16 mouse cellular contexts compared by ENCODE assay signal in genomic region chr13:54337058-54337457, GRCm38 (mm10). TPM values are rescaled to one million over a fixed set of nuclear protein-coding genes. Genes with fewer than 3 reads are reported as not detected.
DNase-seq lines count a peak whose midpoint lies in the region; ATAC-seq lines count a peak whose summit lies in the region.
"Had no signal": no experiment of that assay in that cellular context is flagged by ENCODE, and none has a peak within 500 bp of the region (broad histone marks: within the 10 kb centered on the region; RNA-seq: fewer than 3 reads in every experiment).

No protein-coding gene starts in this region.

- intact Hi-C loops in left cerebral cortex, postnatal 36 days (cut with DNase I): loop anchor here (5.0 kb wide), 1 partner anchor 35 kb away; the partner anchor contains the start of gene Cplx2
- intact Hi-C loops in left cerebral cortex, postnatal 14 days (cut with DNase I): no loop called here

- ATAC-seq in forebrain, embryonic 16.5 days: no peak
- ATAC-seq in forebrain, embryonic 11.5 days (replicated peaks; ENCODE audit: low FRiP score): no peak
- ATAC-seq: forebrain, postnatal 0 days; hindbrain, embryonic 16.5 days had no signal

- no peak overlapping the region for H3K4me2 ChIP-seq in forebrain, embryonic 16.5 days (ENCODE audit: low read length)
- H3K4me2 ChIP-seq in forebrain, embryonic 11.5 days (ENCODE audit: low read depth, low read length, severe bottlenecking): no peak overlapping the region
- H3K4me2 ChIP-seq: embryonic facial prominence, embryonic 15.5 days; lung, embryonic 14.5 days; neural tube, embryonic 12.5 days had no signal

- DNase-seq in forebrain, embryonic 11.5 days (ENCODE audit: low spot score): no peak
- DNase-seq in left cerebral cortex, postnatal 36 days (ENCODE audit: low spot score in 2 of 2): peak; percentile 50 to 56
- DNase-seq in left cerebral cortex, postnatal 14 days (ENCODE audit: low spot score in 2 of 2): no peak
- DNase-seq in cerebellum, adult 11 months: peak; percentile 54
- DNase-seq in cerebellum, postnatal 36 days: peak; percentile 62 to 63
- DNase-seq in ovary, postnatal 36 days (ENCODE audit: low spot score): no peak
- DNase-seq: forebrain, postnatal 0 days; gastrocnemius, postnatal 10 days; heart, postnatal 14 days; liver; lung, embryonic 14.5 days; thymus, postnatal 36 days had no signal

- H3K9me3 ChIP-seq in forebrain, embryonic 16.5 days (ENCODE audit: control insufficient read depth, low read length): no peaks in the 10 kb centered on the region
- no peaks in the 10 kb centered on the region for H3K9me3 ChIP-seq in forebrain, embryonic 11.5 days (ENCODE audit: control insufficient read depth, low read length)
- H3K9me3 ChIP-seq: embryonic facial prominence, embryonic 15.5 days; neural tube, embryonic 12.5 days had no signal

- no peaks in the 10 kb centered on the region for H3K27me3 ChIP-seq in forebrain, embryonic 16.5 days (replicated peaks; ENCODE audit: control insufficient read depth, insufficient read depth, low read length)
- no peaks in the 10 kb centered on the region for H3K27me3 ChIP-seq in forebrain, embryonic 11.5 days (ENCODE audit: control insufficient read depth, insufficient read depth, low read length)
- H3K27me3 ChIP-seq: embryonic facial prominence, embryonic 15.5 days; neural tube, embryonic 12.5 days had no signal

- no peaks in the 10 kb centered on the region for H3K36me3 ChIP-seq in forebrain, embryonic 16.5 days (ENCODE audit: control insufficient read depth, insufficient read depth)
- H3K36me3 ChIP-seq in forebrain, embryonic 11.5 days (ENCODE audit: control insufficient read depth, insufficient read depth, low read length): no peaks in the 10 kb centered on the region
- H3K36me3 ChIP-seq: embryonic facial prominence, embryonic 15.5 days; neural tube, embryonic 12.5 days had no signal

- no peak overlapping the region for H3K9ac ChIP-seq in forebrain, embryonic 16.5 days (replicated peaks; ENCODE audit: low read depth, low read length)
- H3K9ac ChIP-seq in forebrain, embryonic 11.5 days (ENCODE audit: low read length): no peak overlapping the region
- H3K9ac ChIP-seq: embryonic facial prominence, embryonic 15.5 days; forebrain, postnatal 0 days; lung, embryonic 14.5 days; neural tube, embryonic 12.5 days had no signal

- peaks cover 13% of the 10 kb centered on the region for H3K4me1 ChIP-seq in forebrain, embryonic 16.5 days (replicated peaks; ENCODE audit: control insufficient read depth, insufficient read depth, low read length)
- H3K4me1 ChIP-seq in forebrain, embryonic 11.5 days (replicated peaks; ENCODE audit: control insufficient read depth, insufficient read depth, low read length): peaks cover 5% of the 10 kb centered on the region; the same call in 1 of the 2 replicates

- no peak overlapping the region for H3K4me3 ChIP-seq in forebrain, embryonic 16.5 days (replicated peaks; ENCODE audit: low read length)
- no peak overlapping the region for H3K4me3 ChIP-seq in forebrain, embryonic 11.5 days (ENCODE audit: low read depth, low read length)
- H3K4me3 ChIP-seq: embryonic facial prominence, embryonic 15.5 days; neural tube, embryonic 12.5 days had no signal

- peak overlapping the region; percentile 37; the same call in 1 of the 2 replicates for H3K27ac ChIP-seq in forebrain, embryonic 16.5 days (ENCODE audit: low read length)
- no peak overlapping the region for H3K27ac ChIP-seq in forebrain, embryonic 11.5 days (ENCODE audit: low read depth, low read length)
- H3K27ac ChIP-seq: embryonic facial prominence, embryonic 15.5 days; neural tube, embryonic 12.5 days had no signal

- WGBS in forebrain, embryonic 16.5 days: 60% methylated on average over 6 of the region's 6 CpGs
- WGBS in forebrain, embryonic 11.5 days: 74% methylated on average over 6 of the region's 6 CpGs

RNA-seq across cellular contexts. Expression of gene Cplx2, which starts 34.1 kb away (rescaled TPM):
- polyA plus RNA-seq in forebrain, embryonic 16.5 days (2015; fragmentation: Nextera tagmentation; extraction: Ambion mirVana): 31.8 and 34.3 TPM in 2 replicates
- polyA plus RNA-seq in forebrain, embryonic 11.5 days (2014; fragmentation: Nextera tagmentation; extraction: Ambion mirVana): 11.8 and 13.3 TPM in 2 replicates
- 100 to 1,000 TPM; 769 to 808 TPM for total RNA-seq in left cerebral cortex, postnatal 36 days (2021)
- total RNA-seq in left cerebral cortex, postnatal 14 days (2021): 100 to 1,000 TPM; 689 to 707 TPM

Comparison
In these comparisons a context has a peak if more than half of its experiments do, and no peak if none do; other contexts are left out.
1. DNase-seq: peak in left cerebral cortex, postnatal 36 days (2 of 2), cerebellum, adult 11 months (single experiment) and cerebellum, postnatal 36 days (2 of 2); none in forebrain, embryonic 11.5 days (single experiment), left cerebral cortex, postnatal 14 days (0 of 2) and ovary, postnatal 36 days (single experiment).